10 mouse cellular contexts compared by ENCODE assay signal in the genomic region with DNA sequence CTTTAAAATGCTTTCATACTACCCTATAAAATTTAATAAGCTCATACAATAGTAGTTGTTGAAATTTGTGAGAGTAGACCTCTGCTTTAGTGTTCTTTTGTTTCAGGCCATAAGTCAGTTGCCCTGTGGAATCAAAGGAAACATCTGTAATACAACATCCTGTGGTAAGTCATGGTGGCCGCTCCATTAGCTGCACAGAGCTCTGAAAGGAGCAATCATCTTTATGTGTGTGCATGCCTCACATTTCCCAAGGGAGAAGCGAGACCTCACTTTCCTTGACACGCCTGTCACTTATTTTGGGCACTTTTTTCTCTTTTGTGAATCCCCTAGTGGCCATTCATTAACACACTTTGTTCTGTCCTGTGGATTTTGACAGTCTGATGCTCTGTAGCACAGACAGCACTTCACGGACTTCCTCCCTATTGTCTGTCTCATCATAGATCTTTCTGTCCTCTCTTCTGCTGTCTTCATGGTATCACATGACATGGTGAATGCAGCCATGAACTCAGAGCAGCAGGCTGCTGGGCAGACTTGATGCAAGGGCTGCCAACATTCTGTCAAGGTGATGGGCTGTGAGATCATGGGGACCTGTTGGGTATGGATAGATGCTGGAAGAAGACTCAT.
A peak's percentile ranks its signal among the peaks of the same experiment; 100 is the strongest.
DNase-seq lines count a peak whose midpoint lies in the region; ATAC-seq lines count a peak whose summit lies in the region.
"Had no signal": no experiment of that assay in that cellular context is flagged by ENCODE, and none has a peak within 500 bp of the region (broad histone marks: within the 10 kb centered on the region; RNA-seq: fewer than 3 reads in every experiment).

No protein-coding gene starts in this region.

- H3K9ac ChIP-seq in embryonic facial prominence, embryonic 11.5 days (replicated peaks; ENCODE audit: low read length) = no peak overlapping the region
- H3K9ac ChIP-seq in liver, embryonic 13.5 days = no peak overlapping the region

- peak; percentile 24 for DNase-seq in kidney, postnatal 10 days
- no peak for DNase-seq in kidney, postnatal 25 days
- peak; percentile 44 for DNase-seq in c-Kit-positive CD71-negative TER-119-negative erythroid progenitor cells, embryonic 14.5 days (ENCODE audit: low read depth)
- peak; percentile 20 for DNase-seq in embryonic facial prominence, embryonic 11.5 days (ENCODE audit: low spot score)
- DNase-seq in liver, embryonic 13.5 days = no peak
- no peak for DNase-seq in urinary bladder, postnatal 36 days (ENCODE audit: low spot score in 2 of 2)
- DNase-seq in spleen, postnatal 4 days (ENCODE audit: low spot score in 2 of 2) = no peak
- DNase-seq: gastrocnemius, postnatal 14 days; lung, adult 2 months had no signal

- no peak overlapping the region for H3K4me2 ChIP-seq in embryonic facial prominence, embryonic 11.5 days (ENCODE audit: low read depth, low read length)
- H3K4me2 ChIP-seq in liver, embryonic 13.5 days = no peak overlapping the region

- no peak overlapping the region for H3K27ac ChIP-seq in embryonic facial prominence, embryonic 11.5 days (replicated peaks; ENCODE audit: low read depth, low read length)
- no peak overlapping the region; the same call in 1 of the 2 replicates for H3K27ac ChIP-seq in liver, embryonic 13.5 days

- no peaks in the 10 kb centered on the region for H3K27me3 ChIP-seq in embryonic facial prominence, embryonic 11.5 days (ENCODE audit: control insufficient read depth, insufficient read depth, low read length)
- H3K27me3 ChIP-seq in liver, embryonic 13.5 days = no peaks in the 10 kb centered on the region

- H3K9me3 ChIP-seq in embryonic facial prominence, embryonic 11.5 days (replicated peaks; ENCODE audit: control insufficient read depth, low read length) = no peaks in the 10 kb centered on the region
- H3K9me3 ChIP-seq in liver, embryonic 13.5 days (replicated peaks) = no peaks in the 10 kb centered on the region

- no peak overlapping the region for H3K4me3 ChIP-seq in embryonic facial prominence, embryonic 11.5 days (ENCODE audit: low read depth, low read length)
- H3K4me3 ChIP-seq in liver, embryonic 13.5 days (replicated peaks) = no peak overlapping the region
- H3K4me3 ChIP-seq: erythroblast, embryonic 14.5 days had no signal

- WGBS in embryonic facial prominence, embryonic 11.5 days = 33% methylated on average over 4 of the region's 4 CpGs
- 24% methylated on average over 4 of the region's 4 CpGs for WGBS in liver, embryonic 13.5 days (ENCODE audit: insufficient replicate concordance)

- H3K4me1 ChIP-seq in embryonic facial prominence, embryonic 11.5 days (ENCODE audit: control insufficient read depth, insufficient read depth, low read length) = no peaks in the 10 kb centered on the region
- H3K4me1 ChIP-seq in liver, embryonic 13.5 days (replicated peaks) = no peaks in the 10 kb centered on the region

- no peak for ATAC-seq in embryonic facial prominence, embryonic 11.5 days (replicated peaks; ENCODE audit: insufficient number of reproducible peaks, low FRiP score, low TSS enrichment, low read depth)
- ATAC-seq in liver, embryonic 13.5 days (ENCODE audit: low read depth) = peak; percentile 53

- no peaks in the 10 kb centered on the region for H3K36me3 ChIP-seq in embryonic facial prominence, embryonic 11.5 days (replicated peaks; ENCODE audit: control insufficient read depth, insufficient read depth, low read depth, low read length)
- H3K36me3 ChIP-seq in liver, embryonic 13.5 days = no peaks in the 10 kb centered on the region

Comparison
In these comparisons a context has a peak if more than half of its experiments do, and no peak if none do; other contexts are left out.
1. DNase-seq: peak in kidney, postnatal 10 days (single experiment), c-Kit-positive CD71-negative TER-119-negative erythroid progenitor cells, embryonic 14.5 days (single experiment) and embryonic facial prominence, embryonic 11.5 days (single experiment); none in kidney, postnatal 25 days (0 of 2), liver, embryonic 13.5 days (single experiment), urinary bladder, postnatal 36 days (0 of 2) and spleen, postnatal 4 days (0 of 2).